Mouse (Mus musculus): Measurements from ENCODE around the gene Oosp3.

Oosp3 gene

DNA sequence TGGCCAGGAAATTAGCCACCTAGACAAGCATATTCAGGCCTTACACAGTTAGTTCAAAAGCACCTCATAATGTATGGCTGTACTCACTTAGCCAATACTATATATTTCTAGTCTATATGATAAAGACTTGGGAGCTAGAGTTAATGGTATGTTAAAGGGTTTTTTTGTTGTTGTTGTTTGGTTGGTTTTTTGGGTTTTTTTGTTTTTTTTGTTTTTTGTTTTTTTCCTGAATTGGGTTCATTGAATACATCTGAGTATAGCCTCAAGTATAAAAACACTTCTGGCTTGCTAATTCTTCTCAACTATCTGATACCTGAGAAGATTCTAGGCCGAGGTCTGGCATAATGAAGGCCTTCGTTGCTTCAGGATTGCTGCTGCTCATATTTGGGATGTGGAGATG lies at the start of gene Oosp3:
Gene Oosp3, plus strand, starts transcription at position 301 of the 400 bp plus-strand sequence.
- in situ Hi-C loops (cut with MboI; ENCODE audit: low sequenced_read_pairs): no loop called here

DNA sequence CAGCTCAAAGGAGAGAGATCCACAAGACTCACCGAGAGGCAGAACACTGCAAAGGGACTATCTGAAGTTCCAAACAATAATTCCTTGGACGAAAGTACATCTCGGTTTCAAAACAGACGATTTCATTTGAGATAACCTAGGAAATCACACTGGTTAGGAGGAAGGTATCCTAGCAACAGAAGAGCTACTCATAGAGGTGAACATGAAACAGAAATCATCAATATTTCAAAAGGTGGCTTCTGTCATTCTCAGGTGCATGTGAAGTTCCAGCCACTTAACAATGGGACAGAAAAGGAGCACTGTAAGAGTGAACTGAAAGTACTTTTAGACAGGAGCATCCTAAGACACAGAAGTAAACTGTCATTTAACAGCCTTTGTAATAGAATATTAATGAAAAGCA lies 47.3 kb upstream of the Oosp3 start:
- in situ Hi-C loops (cut with MboI; ENCODE audit: low sequenced_read_pairs): no loop called here

DNA sequence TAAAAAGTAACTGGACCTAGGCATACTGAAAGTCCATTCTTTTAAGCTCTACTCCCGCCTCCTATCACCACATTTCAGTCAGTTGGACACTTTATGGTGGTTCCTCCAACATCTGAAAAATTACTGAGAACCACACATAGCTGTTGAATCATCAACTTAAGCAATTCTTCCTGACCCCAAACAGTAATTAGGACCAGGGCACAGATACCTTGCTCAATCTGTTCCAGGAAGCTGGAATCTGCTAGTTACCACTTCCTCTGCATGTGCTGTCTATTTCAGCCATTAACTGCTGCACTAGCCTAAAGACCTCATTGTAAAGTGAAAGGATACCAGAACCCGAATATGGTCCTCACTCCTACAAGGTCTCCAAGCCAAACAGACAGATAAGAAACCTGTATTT lies 37.7 kb upstream of the Oosp3 start:
- in situ Hi-C loops (cut with MboI; ENCODE audit: low sequenced_read_pairs): no loop called here

DNA sequence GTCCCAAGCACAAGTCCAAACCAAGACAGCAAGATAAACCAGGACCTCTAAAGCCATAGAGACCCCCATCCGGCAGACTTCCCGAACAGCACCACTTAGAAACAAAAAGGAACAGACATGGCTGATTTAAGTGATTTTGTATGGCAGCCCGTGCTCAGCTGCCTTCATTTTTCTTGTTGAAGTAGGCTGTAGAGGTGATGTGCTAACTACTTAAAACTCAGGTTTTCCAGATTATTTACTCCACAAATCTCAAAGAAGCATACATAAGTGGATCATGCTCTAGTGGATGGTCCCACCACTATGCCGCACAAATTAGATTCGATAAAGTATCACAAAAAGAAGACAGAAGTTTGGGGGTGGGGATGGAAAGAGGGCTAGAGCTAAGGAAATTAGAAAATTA lies 36.4 kb upstream of the Oosp3 start, which contains the start of gene Oosp2:
Gene Oosp2, minus strand, starts transcription at position 101 of the 400 bp plus-strand sequence.
- in situ Hi-C loops (cut with MboI; ENCODE audit: low sequenced_read_pairs): no loop called here

DNA sequence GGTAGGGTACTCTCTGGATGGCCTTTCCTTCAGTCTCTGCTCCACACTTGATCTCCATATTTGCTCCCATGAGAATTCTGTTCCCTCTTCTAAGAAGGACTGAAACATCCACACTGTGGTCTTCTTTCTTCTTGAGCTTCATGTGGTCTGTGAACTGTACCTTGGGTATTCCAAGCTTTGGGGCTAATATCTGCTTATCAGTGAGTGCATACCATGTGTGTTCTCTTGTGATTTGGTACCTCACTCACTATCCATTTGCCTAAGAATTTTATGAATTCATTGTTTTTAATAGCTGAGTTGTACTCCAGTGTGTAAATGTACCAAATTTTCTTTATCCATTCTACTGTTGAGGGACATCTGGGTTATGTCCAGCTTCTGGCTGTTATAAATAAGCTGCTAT lies 35.3 kb upstream of the Oosp3 start:
- in situ Hi-C loops (cut with MboI; ENCODE audit: low sequenced_read_pairs): no loop called here

DNA sequence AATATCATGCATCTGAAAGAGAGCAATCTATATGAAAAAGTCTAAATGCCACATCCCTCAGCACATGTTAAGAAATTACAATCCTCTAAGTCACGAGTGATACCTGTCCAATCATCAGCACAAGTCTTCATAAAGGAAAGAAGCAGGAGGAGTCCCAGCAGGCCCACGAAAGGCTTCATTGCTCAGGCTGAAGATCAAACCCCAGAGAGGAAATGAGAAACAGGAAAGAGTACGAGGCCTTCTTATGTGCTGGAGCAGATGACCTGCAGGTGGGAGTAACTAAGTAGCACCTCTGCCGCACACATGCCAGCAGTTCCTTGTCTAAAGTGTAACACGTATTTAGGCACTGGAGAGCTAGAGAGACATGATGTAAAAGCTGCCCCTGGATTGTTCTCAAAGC lies 6.0 kb upstream of the Oosp3 start, which contains the start of gene Oosp1:
Gene Oosp1, minus strand, starts transcription at position 312 of the 400 bp plus-strand sequence.
- in situ Hi-C loops (cut with MboI; ENCODE audit: low sequenced_read_pairs): no loop called here

DNA sequence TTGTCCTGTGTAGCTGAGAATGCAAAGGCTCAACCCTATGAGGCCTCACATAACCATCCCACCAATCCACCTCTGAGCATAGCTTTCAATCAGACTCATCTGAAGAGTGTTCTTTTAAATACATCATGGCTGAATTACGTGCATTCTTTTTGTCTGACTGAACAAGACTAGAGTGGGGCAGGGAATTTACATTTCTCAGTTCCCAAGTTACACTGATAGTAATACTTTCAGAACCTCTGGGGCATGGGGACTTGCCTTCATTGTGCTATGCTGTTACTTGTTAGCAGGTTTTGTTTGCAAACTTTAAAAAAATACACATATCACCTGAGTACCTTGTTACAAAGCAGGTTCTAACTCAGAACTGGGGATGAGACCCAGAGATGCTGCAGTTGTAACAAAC lies 5.4 kb upstream of the Oosp3 start:
- in situ Hi-C loops (cut with MboI; ENCODE audit: low sequenced_read_pairs): no loop called here

DNA sequence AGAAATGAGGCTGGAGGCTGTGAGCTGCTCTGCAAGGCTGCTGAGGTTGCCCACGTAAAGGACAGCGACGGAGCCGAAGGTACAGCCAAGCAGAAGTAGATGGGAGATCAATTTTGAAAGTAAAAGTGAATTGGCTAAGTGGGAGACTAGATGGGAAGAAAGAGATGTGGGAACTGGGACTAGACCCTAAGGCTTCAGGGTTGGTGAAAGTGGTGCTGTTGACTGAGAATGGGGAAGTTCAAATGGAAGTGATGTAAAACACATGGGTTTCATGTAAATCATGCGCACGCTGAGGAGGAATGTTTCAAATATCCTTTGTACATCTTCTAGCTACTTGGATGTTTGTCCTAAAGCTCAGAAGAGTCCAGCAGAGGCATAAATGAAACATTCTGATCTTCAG lies 1.5 kb downstream of the Oosp3 start:
- in situ Hi-C loops (cut with MboI; ENCODE audit: low sequenced_read_pairs): no loop called here

DNA sequence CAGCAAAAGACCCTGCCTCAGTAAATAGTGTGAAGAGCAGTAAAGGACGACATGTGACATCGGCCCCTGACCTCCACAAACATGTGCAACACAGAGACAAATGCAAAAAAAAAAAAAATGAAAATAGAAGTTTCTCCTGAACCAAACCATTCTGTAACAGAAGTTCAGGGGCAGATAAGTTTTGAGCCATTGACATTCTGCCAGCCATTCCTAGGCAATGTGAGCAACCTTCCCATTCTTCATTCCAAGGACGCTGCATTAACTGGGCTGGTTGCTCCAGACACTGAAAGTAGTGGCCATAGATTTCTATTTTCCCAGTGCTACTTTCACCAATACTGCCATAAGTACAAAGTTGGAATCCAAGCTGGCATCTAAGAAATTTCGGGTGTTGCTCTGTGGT lies 15.6 kb downstream of the Oosp3 start:
- in situ Hi-C loops (cut with MboI; ENCODE audit: low sequenced_read_pairs): no loop called here

DNA sequence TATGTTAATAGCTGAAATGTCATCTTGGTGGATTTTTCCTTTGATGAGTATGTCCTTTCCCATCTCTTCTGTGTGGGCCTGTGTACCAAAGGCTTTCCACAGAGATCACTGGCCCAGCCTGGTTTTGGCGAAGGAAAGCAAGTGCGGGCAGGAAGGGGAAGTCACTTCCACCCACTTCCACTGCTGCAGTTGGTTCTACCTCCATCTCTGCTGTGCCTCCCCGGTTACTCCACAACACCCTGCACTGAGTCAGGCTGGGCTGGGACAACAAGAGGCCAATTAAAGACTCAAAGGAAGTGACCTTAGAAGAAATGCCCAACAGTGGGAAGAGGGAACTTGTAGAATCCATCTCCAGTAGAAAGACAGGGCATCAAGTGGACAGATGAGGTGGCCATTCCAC lies 23.2 kb downstream of the Oosp3 start:
- in situ Hi-C loops (cut with MboI; ENCODE audit: low sequenced_read_pairs): no loop called here

DNA sequence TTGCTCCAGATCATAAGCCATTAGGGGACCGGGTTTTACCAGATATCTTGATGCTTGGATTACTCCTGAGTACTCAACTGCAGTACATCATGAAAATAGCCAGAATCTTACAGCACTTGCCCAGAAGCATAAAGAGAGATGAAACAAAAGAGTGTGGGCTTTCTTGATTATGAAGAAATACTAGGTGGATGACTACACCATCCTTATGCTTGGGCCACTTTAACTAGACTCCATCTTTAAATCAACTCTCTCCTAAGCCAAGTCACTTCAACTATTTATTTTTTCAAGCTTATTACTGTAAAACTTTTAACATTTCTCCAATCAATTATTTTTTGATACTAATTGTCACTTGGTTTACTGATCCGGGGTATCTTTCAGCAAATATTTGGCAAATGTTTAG lies 27.0 kb downstream of the Oosp3 start:
- in situ Hi-C loops (cut with MboI; ENCODE audit: low sequenced_read_pairs): no loop called here

DNA sequence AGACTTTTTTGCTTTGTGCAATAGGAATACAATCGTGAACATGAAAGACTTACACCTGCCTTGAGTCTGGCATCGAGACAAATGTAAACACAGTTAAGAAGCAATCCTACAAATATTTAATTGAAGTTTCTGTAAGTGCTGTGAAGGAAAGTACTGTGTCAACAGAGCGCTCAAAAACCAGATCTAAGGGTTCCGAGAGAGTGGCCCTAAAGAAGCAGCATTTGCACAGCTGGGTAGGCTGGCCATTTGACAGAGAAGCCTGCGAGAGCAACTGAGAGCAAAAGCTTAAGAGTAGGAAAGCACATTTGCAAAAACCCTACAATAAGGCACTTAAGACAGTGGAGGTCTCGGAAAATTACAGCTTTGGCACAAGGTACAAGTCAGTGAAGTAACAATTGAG lies 27.4 kb downstream of the Oosp3 start:
- in situ Hi-C loops (cut with MboI; ENCODE audit: low sequenced_read_pairs): no loop called here

DNA sequence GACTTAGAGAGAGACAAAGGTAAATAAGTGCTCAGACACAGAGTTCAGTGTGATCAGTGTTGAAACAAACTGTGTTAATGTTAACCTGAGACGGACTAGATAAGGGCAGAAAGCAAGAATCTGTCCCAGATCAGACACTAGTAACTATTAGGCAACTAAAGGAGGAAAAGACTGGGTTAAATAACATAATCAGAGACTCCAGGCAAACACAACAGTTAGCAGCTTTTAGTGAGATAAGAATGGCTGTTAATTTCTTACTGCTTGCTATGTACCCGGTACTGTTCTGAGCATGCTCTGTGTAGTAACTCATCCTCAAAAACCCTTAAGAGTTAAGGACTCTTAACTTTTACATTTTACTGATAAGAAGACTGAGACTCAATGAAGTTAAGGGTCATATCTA lies 29.1 kb downstream of the Oosp3 start:
- in situ Hi-C loops (cut with MboI; ENCODE audit: low sequenced_read_pairs): no loop called here

DNA sequence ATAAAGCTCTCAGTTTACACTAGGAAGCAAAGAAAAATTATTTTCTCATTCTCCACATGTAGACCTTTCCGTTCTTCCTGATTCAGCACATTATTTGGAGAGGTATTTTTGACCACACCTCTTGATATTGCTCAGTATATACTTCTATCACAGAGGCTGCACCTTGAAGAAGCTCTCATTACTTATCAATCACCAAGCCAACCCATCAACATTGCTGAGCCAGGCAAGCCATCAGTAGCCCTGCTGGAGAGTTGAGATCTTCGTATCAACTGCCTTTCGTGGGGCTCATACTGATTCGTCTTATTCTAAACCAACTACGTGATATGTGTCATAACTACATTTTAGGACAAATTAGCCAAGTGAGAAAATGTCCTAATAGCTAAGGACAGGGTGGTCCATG lies 30.4 kb downstream of the Oosp3 start:
- in situ Hi-C loops (cut with MboI; ENCODE audit: low sequenced_read_pairs): no loop called here

DNA sequence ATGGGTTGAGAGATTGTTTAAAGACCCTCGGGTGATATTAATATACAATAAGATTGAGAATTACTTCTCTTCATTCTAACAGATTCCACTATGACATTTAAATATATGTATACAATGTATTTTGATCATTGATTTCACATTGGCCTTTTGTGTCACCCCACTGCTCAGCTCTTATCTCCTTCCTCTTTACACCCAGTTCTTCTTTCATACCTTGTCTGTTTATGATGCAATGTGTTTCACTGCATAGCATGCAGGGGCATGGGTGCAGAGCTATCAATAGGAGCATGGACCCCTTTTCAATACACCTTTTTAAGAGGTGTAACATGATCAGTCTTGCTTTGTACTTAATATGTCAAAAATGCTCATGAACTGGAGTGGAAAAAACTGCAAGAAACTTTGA lies 33.4 kb downstream of the Oosp3 start:
- in situ Hi-C loops (cut with MboI; ENCODE audit: low sequenced_read_pairs): no loop called here

DNA sequence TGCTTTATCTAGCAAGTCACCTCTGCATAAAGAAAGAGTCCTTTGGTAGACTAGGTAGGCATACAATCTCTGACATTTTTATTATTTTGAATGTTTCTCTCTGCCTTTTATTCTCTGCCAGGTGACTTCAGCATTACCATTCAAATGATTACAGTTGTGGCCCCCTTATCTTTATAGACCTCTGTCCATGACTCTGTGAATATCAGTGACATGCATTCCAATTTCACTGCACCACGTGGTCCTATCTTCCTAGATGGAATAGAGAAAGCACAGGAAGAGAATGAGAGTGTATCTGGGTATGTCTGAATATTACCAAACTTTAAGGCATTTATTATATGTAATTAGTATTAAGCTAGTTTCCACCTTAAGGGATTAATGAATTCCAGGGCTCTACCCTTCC lies 39.6 kb downstream of the Oosp3 start:
- in situ Hi-C loops (cut with MboI; ENCODE audit: low sequenced_read_pairs): no loop called here

DNA sequence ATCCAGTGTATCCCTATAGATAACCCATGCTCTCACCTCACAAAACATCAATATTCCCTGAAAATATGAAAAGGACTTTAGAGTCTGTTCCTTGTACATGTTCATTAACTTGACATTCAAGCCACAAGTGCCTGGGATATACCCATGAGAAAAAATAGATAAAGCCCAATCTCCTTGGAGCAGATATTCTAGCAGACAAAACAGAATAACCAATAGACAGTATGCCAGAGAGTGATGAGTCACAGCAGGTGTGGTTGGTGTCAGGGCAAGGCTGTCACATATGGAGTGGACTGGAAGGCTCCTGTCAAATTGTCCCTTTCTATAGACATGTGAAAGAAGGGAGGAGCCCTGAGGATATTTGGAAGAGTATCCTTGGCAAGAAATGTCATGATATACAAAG lies 48.8 kb downstream of the Oosp3 start:
- in situ Hi-C loops (cut with MboI; ENCODE audit: low sequenced_read_pairs): no loop called here

DNA sequence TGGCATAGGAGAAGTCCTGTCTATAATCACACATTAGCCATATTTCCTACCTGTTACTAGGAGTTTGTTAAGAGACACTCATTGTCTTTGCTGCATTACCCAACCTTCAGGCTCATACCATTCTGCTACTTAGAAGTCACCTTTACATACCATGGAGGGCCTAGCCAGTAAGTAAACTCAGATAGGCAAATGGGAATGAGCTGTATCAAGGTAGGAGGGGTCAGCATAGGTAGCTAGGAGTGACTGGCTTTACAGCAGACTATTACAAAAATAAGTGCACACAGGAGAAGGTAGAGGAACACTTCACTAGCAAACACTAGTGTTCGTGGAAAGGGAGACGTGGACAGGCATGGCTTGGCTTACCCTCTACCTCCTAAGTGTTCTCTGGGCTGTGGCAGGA lies 50.4 kb downstream of the Oosp3 start, which contains the start of gene Gif:
Gene Gif, plus strand, starts transcription at position 257 of the 400 bp plus-strand sequence.
- in situ Hi-C loops (cut with MboI; ENCODE audit: low sequenced_read_pairs): no loop called here

Measured in CH12F3 (cell line).